Mouse (Mus musculus) hindbrain, embryonic 16.5 days (tissue): ENCODE data around the gene 4930516K23Rik. TPM values are rescaled to one million over a fixed set of nuclear protein-coding genes. Genes with fewer than 3 reads are reported as not detected.

Experiments used
- ATAC-seq: fragments of 200-750 bp; cut with Nextera tagmentation; 2 replicates; pipeline ENCODE4 v1.8.0; 2017; ENCODE audit warnings: moderate TSS enrichment, moderate library complexity
- H3K27ac ChIP-seq: fragments of 300-500 bp; sonication (generic); 2 replicates; pipeline ENCODE4 v1.5.1; 2014; ENCODE audit warnings: low read depth, mild to moderate bottlenecking, control low read depth, low read length, moderate library complexity
- H3K27me3 ChIP-seq: fragments of 300-500 bp; sonication (generic); replicated peaks from 2 replicates; pipeline ENCODE4 v1.6.1; 2014; ENCODE audit warnings: low read length; ENCODE audit not compliant: control insufficient read depth, insufficient read depth
- H3K36me3 ChIP-seq: fragments of 300-500 bp; sonication (generic); 2 replicates; pipeline ENCODE4 v1.6.1; 2014; ENCODE audit warnings: mild to moderate bottlenecking, low read length, moderate library complexity, mixed read lengths; ENCODE audit not compliant: control insufficient read depth, insufficient read depth
- H3K4me1 ChIP-seq: fragments of 300-500 bp; sonication (generic); 2 replicates; pipeline ENCODE4 v1.6.1; 2014; ENCODE audit warnings: low read depth, low read length; ENCODE audit not compliant: control insufficient read depth, insufficient read depth
- H3K4me2 ChIP-seq: fragments of 300-500 bp; sonication (generic); 2 replicates; pipeline ENCODE4 v1.6.1; 2014; ENCODE audit warnings: mild to moderate bottlenecking, low read length, control low read depth, moderate library complexity
- H3K4me3 ChIP-seq: fragments of 300-500 bp; sonication (generic); 2 replicates; pipeline ENCODE4 v1.5.1; 2014; ENCODE audit warnings: mild to moderate bottlenecking, low read length, control low read depth, moderate library complexity
- H3K9ac ChIP-seq: fragments of 300-500 bp; sonication (generic); 2 replicates; pipeline ENCODE4 v1.6.1; 2014; ENCODE audit warnings: low read depth, mild to moderate bottlenecking, control low read depth, low read length, moderate library complexity
- H3K9me3 ChIP-seq: fragments of 300-500 bp; sonication (generic); 2 replicates; pipeline ENCODE4 v1.6.1; 2014; ENCODE audit warnings: mild to moderate bottlenecking, low read length, moderate library complexity; ENCODE audit not compliant: control insufficient read depth
- WGBS: fragments of 180-500 bp; shearing (Covaris S2); extraction: QIAGEN DNeasy Blood & Tissue Kit; methylation state at CpG from one replicate; pipeline ENCODE4 v1.1.7; 2014; 5-methylcytosine and 5-hydroxymethylcytosine counted together
- polyA plus RNA-seq: library from polyadenylated mRNA; unstranded; fragments of >200 nt; fragmentation: Nextera tagmentation; extraction: Ambion mirVana; gene quantifications from 2 replicates; pipeline ENCODE4 v1.2.1, GENCODE M21; 2015

The 4930516K23Rik gene
- polyA plus RNA-seq, 1 experiment from 2014 or later: not detected

DNA sequence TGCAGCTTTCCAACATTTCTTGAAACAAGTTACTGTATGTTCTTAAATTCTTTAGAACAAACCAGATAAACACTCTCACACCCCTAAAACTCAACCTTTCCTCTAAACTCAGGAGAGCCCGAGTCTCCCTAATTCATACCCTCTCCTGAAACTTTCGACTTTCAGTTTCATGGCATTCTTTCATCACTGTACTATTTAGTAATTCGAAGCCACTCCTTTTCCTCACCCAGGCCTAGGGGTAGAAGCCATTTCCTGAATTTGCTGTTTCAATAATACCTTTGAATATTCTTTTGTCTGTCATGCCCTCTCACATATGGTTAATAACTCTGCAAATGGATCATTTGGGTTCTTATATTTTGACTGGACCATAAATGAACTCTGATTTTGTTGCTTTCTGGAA, 34.3 kb downstream of the 4930516K23Rik start:
- no peaks in the 10 kb centered on the region for H3K9me3 ChIP-seq
- H3K4me3 ChIP-seq: no peak overlapping the region
- ATAC-seq: no peak
- 87% methylated on average over 3 of the region's 3 CpGs for WGBS
- no peaks in the 10 kb centered on the region for H3K27me3 ChIP-seq
- H3K4me2 ChIP-seq: no peak overlapping the region
- H3K4me1 ChIP-seq: no peaks in the 10 kb centered on the region
- H3K36me3 ChIP-seq: no peaks in the 10 kb centered on the region
- no peak overlapping the region for H3K9ac ChIP-seq
- no peak overlapping the region for H3K27ac ChIP-seq

DNA sequence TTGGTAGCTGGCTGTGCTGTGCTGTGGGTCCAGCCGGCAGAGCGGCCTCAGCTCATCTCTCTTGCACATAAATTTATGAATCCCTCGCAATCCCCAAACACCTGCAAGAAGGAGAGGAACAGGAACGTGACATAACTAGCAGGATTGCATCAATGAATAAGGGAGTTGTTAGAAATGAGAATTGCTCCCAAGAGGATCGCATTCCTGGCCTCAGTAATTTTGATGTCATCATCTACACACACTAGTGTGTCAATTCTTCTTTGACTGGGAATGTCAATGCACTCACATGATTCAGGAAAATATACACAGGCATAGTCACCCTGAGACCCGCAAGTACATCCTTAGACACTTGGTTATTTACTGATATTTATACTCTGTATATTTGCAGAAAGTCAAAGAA, 35.8 kb downstream of the 4930516K23Rik start, which contains the start of gene Olfr640:
Gene Olfr640 (minus strand): TSS at position 101 of the 400 bp plus-strand sequence.
- Histone ChIP-seq H3K36me3 (no peaks in the 10 kb centered on the region), H3K4me3 (no peak within 1 kb of the TSS), H3K9me3 (no peaks in the 10 kb centered on the region), H3K4me2 (no peak within 1 kb of the TSS), H3K27ac (no peak within 1 kb of the TSS), H3K4me1 (no peaks in the 10 kb centered on the region), H3K9ac (no peak within 1 kb of the TSS), H3K27me3 (no peaks in the 10 kb centered on the region)
- WGBS: 76% methylated on average over 6 of the region's 6 CpGs
- no peak for ATAC-seq

DNA sequence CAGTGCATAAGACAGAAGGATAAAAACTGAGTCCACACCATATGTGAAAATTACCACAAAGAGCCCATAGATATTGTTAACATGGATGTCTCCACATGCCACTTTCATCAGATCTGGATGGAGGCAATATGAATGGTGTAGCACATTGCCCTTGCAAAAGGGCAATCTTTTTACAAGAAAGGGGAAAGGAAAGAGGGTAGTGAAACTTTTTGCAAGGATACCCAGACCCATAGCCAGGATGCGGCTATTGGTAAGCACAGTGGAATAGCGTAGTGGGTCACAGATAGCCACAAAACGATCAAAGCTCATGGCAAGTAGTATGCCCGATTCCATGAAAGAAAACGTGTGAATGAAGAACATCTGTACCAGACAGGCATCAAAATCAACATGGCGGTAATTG, 39.6 kb downstream of the 4930516K23Rik start:
- H3K27ac ChIP-seq: no peak overlapping the region
- no peak overlapping the region for H3K9ac ChIP-seq
- WGBS: 93% methylated on average over 6 of the region's 6 CpGs
- H3K9me3 ChIP-seq: no peaks in the 10 kb centered on the region
- no peak overlapping the region for H3K4me3 ChIP-seq
- H3K4me1 ChIP-seq: no peaks in the 10 kb centered on the region
- H3K36me3 ChIP-seq: no peaks in the 10 kb centered on the region
- no peak overlapping the region for H3K4me2 ChIP-seq
- no peaks in the 10 kb centered on the region for H3K27me3 ChIP-seq
- ATAC-seq: no peak

DNA sequence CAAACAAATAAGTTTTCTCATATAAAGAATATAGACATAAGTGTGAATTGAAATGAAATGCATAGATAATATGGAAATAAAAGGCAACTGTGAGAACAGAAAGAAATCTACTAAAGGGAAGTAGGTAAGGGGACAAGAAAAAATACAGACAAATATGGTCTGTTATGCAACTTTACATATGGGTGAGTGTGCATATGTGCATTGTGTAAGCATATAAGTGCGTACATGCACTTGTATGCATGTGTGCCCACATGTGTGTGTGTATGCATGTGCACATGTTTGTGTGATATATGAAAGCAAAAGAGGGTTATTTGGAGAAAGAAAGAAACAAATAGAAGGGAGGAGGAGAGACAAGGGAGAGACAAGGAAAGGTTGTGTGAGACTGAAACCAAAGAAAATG, 42.3 kb downstream of the 4930516K23Rik start:
- Histone ChIP-seq H3K27ac (no peak overlapping the region), H3K27me3 (no peaks in the 10 kb centered on the region), H3K9me3 (no peaks in the 10 kb centered on the region), H3K36me3 (no peaks in the 10 kb centered on the region), H3K4me1 (no peaks in the 10 kb centered on the region), H3K4me2 (no peak overlapping the region), H3K4me3 (no peak overlapping the region), H3K9ac (no peak overlapping the region)
- ATAC-seq: no peak
- 88% methylated on average over 1 of the region's 1 CpGs for WGBS

DNA sequence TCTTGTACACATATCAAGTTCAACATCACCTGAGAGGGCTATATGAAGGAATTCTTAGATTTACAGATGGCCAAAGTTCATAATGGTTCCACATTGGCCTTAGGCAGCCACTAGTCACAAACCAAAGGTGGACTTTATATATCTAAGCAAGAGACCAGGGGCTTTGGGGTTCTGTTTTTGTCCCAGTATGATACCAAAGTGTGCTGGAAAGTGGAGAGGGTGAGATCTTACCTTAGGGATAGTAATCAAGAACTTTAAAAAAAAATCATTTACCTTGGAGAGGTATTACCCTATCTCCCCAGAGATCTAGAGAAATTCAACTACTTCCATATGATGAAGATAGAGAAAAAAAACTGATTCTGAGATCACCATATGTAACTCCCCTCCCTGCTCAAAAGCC, 44.0 kb downstream of the 4930516K23Rik start, which contains the start of gene Olfr639:
Gene Olfr639 (minus strand): TSS at position 101 of the 400 bp plus-strand sequence.
- no peak within 1 kb of the TSS for H3K4me3 ChIP-seq
- no peaks in the 10 kb centered on the region for H3K4me1 ChIP-seq
- H3K27me3 ChIP-seq: no peaks in the 10 kb centered on the region

More for the DNA sequence above, 44.0 kb downstream of the 4930516K23Rik start, which contains the start of gene Olfr639:
- ATAC-seq: no peak
- no peak within 1 kb of the TSS for H3K9ac ChIP-seq
- no peak within 1 kb of the TSS for H3K27ac ChIP-seq
- H3K36me3 ChIP-seq: no peaks in the 10 kb centered on the region
- no peaks in the 10 kb centered on the region for H3K9me3 ChIP-seq
- no peak within 1 kb of the TSS for H3K4me2 ChIP-seq

Other genes with a start within 250 kb of the 4930516K23Rik start
- gene Hbb-bt, start 247.4 kb downstream of the 4930516K23Rik start, polyA plus RNA-seq: 1,299 and 1,681 TPM in 2 replicates
- gene Hbb-bs, start 233.3 kb downstream of the 4930516K23Rik start, polyA plus RNA-seq: 4,904 and 5,594 TPM in 2 replicates
- gene Hbb-bh2, start 220.9 kb downstream of the 4930516K23Rik start, polyA plus RNA-seq: not detected in 2 replicates
- gene Hbb-bh1, start 218.3 kb downstream of the 4930516K23Rik start, polyA plus RNA-seq: 0.37 TPM in 1 of 2 replicates, not detected in the other
- 13.4 and 35.4 TPM in 2 replicates for gene Hbb-y, start 208.2 kb downstream of the 4930516K23Rik start, polyA plus RNA-seq
- not detected in 2 replicates for gene Olfr66, start 175.2 kb downstream of the 4930516K23Rik start, polyA plus RNA-seq
- gene Olfr64, start 167.0 kb downstream of the 4930516K23Rik start, polyA plus RNA-seq: not detected in 2 replicates
- gene Olfr65, start 158.0 kb downstream of the 4930516K23Rik start, polyA plus RNA-seq: not detected in 2 replicates
- gene Olfr631, start 132.6 kb downstream of the 4930516K23Rik start, polyA plus RNA-seq: not detected in 2 replicates
- gene Olfr632, start 127.1 kb downstream of the 4930516K23Rik start, polyA plus RNA-seq: not detected in 2 replicates
- gene Olfr633, start 117.0 kb downstream of the 4930516K23Rik start, polyA plus RNA-seq: not detected in 2 replicates
- not detected in 2 replicates for gene Olfr635, start 90.3 kb downstream of the 4930516K23Rik start, polyA plus RNA-seq
- gene Olfr638, start 62.7 kb downstream of the 4930516K23Rik start, polyA plus RNA-seq: not detected in 2 replicates
- gene Olfr639, start 44.1 kb downstream of the 4930516K23Rik start, polyA plus RNA-seq: 0.03 TPM in 1 of 2 replicates, not detected in the other
- gene Olfr640, start 35.9 kb downstream of the 4930516K23Rik start, polyA plus RNA-seq: not detected in 2 replicates
- gene Olfr641, start 26.0 kb downstream of the 4930516K23Rik start, polyA plus RNA-seq: not detected in 2 replicates
- gene Olfr642, start 8.8 kb downstream of the 4930516K23Rik start, polyA plus RNA-seq: not detected in 2 replicates
- not detected in 2 replicates for gene Olfr644, start 10.4 kb upstream of the 4930516K23Rik start, polyA plus RNA-seq
- gene Olfr645, start 24.0 kb upstream of the 4930516K23Rik start, polyA plus RNA-seq: not detected in 2 replicates
- gene Olfr646, start 43.4 kb upstream of the 4930516K23Rik start, polyA plus RNA-seq: not detected in 2 replicates
- not detected in 2 replicates for gene Ubqln5, start 68.4 kb upstream of the 4930516K23Rik start, polyA plus RNA-seq
- not detected in 2 replicates for gene Olfr643, start 76.0 kb upstream of the 4930516K23Rik start, polyA plus RNA-seq
- gene Ubqln3, start 81.8 kb upstream of the 4930516K23Rik start, polyA plus RNA-seq: not detected in 2 replicates
- not detected in 2 replicates for gene Ubqlnl, start 89.1 kb upstream of the 4930516K23Rik start, polyA plus RNA-seq
- not detected in 2 replicates for gene Olfm5, start 103.4 kb upstream of the 4930516K23Rik start, polyA plus RNA-seq
- 0.45 and 0.54 TPM in 2 replicates for gene Olfr648, start 121.9 kb upstream of the 4930516K23Rik start, polyA plus RNA-seq
- not detected in 2 replicates for gene Olfr649, start 134.5 kb upstream of the 4930516K23Rik start, polyA plus RNA-seq
- 0.30 and 0.41 TPM in 2 replicates for gene Trim6, start 157.3 kb upstream of the 4930516K23Rik start, polyA plus RNA-seq
- gene Trim34a, start 183.0 kb upstream of the 4930516K23Rik start, polyA plus RNA-seq: 0.97 and 1.2 TPM in 2 replicates
- 0.21 and 0.24 TPM in 2 replicates for gene Trim5, start 226.6 kb upstream of the 4930516K23Rik start, polyA plus RNA-seq